In the genomic region with DNA sequence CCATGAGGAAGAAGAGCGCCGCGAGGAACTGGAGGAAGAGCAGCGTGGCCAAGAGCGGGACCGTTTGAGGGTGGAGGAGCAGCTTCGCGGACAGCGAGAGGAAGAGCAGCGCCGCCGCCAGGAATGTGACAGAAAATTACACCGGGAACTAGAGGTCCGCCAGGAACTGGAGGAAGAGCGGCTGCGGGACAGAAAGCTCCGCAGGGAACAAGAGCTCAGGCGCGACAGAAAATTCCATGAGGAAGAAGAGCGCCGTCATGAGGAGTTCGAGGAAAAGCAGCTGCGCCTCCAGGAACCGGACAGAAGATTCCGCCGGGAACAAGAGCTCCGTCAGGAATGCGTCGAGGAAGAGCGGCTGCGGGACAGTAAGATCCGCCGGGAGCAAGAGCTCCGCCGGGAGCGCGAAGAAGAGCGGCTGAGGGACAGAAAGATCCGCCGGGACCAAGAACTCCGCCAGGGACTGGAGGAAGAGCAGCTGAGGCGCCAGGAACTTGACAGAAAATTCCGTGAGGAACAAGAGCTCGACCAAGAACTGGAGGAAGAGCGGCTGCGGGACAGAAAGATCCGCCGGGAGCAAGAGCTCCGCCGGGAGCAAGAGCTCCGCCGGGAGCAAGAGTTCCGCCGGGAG, we compare ENCODE assay signal across 9 mouse cellular contexts. TPM values are rescaled to one million over a fixed set of nuclear protein-coding genes. Genes with fewer than 3 reads are reported as not detected.
DNase-seq lines count a peak whose midpoint lies in the region; ATAC-seq and TF ChIP-seq lines count a peak whose summit lies in the region.
"Had no signal": no experiment of that assay in that cellular context is flagged by ENCODE, and none has a peak within 500 bp of the region (broad histone marks: within the 10 kb centered on the region; RNA-seq: fewer than 3 reads in every experiment).

No protein-coding gene starts in this region.

- no peak for TF ChIP-seq POLR2A in olfactory bulb, adult 2 months (IDR thresholded peaks at IDR 0.05; ENCODE audit: insufficient read depth, low read depth, low read length)

- H3K9ac ChIP-seq in forebrain, postnatal 0 days = peak overlapping the region; percentile 40
- H3K9ac ChIP-seq in liver, embryonic 16.5 days (ENCODE audit: low read depth, low read length) = no peak overlapping the region

- peaks cover 27% of the 10 kb centered on the region for H3K27me3 ChIP-seq in forebrain, postnatal 0 days (ENCODE audit: insufficient read depth, low read length)
- H3K27me3 ChIP-seq in liver, embryonic 16.5 days (ENCODE audit: control insufficient read depth, insufficient read depth, low read depth, low read length) = peaks cover 54% of the 10 kb centered on the region

- peak; percentile 24; the same call in 1 of the 2 replicates for TF ChIP-seq CTCF in forebrain, postnatal 0 days (IDR thresholded peaks at IDR 0.05; ENCODE audit: low read depth)
- no peak for TF ChIP-seq CTCF in olfactory bulb, adult 2 months (IDR thresholded peaks at IDR 0.05; ENCODE audit: insufficient read depth, low read depth, low read length)

- peak overlapping the region; percentile 93 for H3K4me2 ChIP-seq in forebrain, postnatal 0 days (ENCODE audit: low read depth)
- H3K4me2 ChIP-seq in liver, embryonic 16.5 days (ENCODE audit: low read depth, low read length) = peak overlapping the region; percentile 64

- no peaks in the 10 kb centered on the region for H3K36me3 ChIP-seq in forebrain, postnatal 0 days (ENCODE audit: insufficient read depth)
- H3K36me3 ChIP-seq in liver, embryonic 16.5 days (ENCODE audit: control insufficient read depth, insufficient read depth) = no peaks in the 10 kb centered on the region

- DNase-seq in adrenal gland, adult 18-20 months (ENCODE audit: low spot score in 2 of 2) = peak; percentile 25 to 31
- DNase-seq in adrenal gland, adult 8-10 months = no peak
- peak; percentile 5 for DNase-seq in cerebellum, adult 11-12 months
- peak; percentile 45 for DNase-seq in forebrain, postnatal 0 days
- DNase-seq in kidney, adult 9 months = peak; percentile 44

- no peak overlapping the region for H3K27ac ChIP-seq in forebrain, postnatal 0 days (ENCODE audit: low read depth, low read length)
- H3K27ac ChIP-seq in liver, embryonic 16.5 days (ENCODE audit: low read length) = no peak overlapping the region
- no peak overlapping the region for H3K27ac ChIP-seq in olfactory bulb, adult 2 months (ENCODE audit: insufficient read depth, low read depth, low read length)

- ATAC-seq in forebrain, postnatal 0 days = no peak
- no peak for ATAC-seq in liver, embryonic 16.5 days (ENCODE audit: low read depth)
- ATAC-seq in erythroblast, adult 5-6 weeks (replicated peaks; ENCODE audit: low FRiP score, poor library complexity, severe bottlenecking) = no peak

- H3K4me1 ChIP-seq in forebrain, postnatal 0 days (ENCODE audit: insufficient read depth) = no peaks in the 10 kb centered on the region
- H3K4me1 ChIP-seq in liver, embryonic 16.5 days (ENCODE audit: control insufficient read depth, low read depth, low read length) = peaks cover 4% of the 10 kb centered on the region
- peaks cover 29% of the 10 kb centered on the region for H3K4me1 ChIP-seq in olfactory bulb, adult 2 months (ENCODE audit: control insufficient read depth, insufficient read depth, low read length)

- peak overlapping the region; percentile 58 for H3K4me3 ChIP-seq in forebrain, postnatal 0 days (ENCODE audit: low read depth, low read length)
- peak overlapping the region; percentile 50 for H3K4me3 ChIP-seq in liver, embryonic 16.5 days (ENCODE audit: low read depth, low read length)
- peak overlapping the region; percentile 54 for H3K4me3 ChIP-seq in olfactory bulb, adult 2 months (ENCODE audit: insufficient read depth, low read depth, low read length)

- 2% methylated on average over 54 of the region's 54 CpGs for WGBS in forebrain, postnatal 0 days
- under 1% methylated on average over 54 of the region's 54 CpGs for WGBS in liver, embryonic 16.5 days (ENCODE audit: insufficient replicate concordance)
- 1% methylated on average over 54 of the region's 54 CpGs for WGBS in olfactory bulb, adult 2 months

- no peaks in the 10 kb centered on the region for H3K9me3 ChIP-seq in forebrain, postnatal 0 days (ENCODE audit: low read length)
- no peaks in the 10 kb centered on the region for H3K9me3 ChIP-seq in liver, embryonic 16.5 days (replicated peaks; ENCODE audit: control insufficient read depth, low read length)

RNA-seq across cellular contexts. Expression of a gene that starts 4.1 kb away (rescaled TPM):
- total RNA-seq in adrenal gland, adult 18-20 months (2021) = 1 to 10 TPM in 1 of 2 experiments, under 1 TPM in 1; 0.10 to 1.0 TPM
- total RNA-seq in adrenal gland, adult 8-10 months (2022) = under 1 TPM; 0.09 to 0.56 (median 0.29) TPM
- 0.38 and 0.57 TPM in 2 replicates for total RNA-seq in forebrain, postnatal 0 days (2014; rRNA removed)
- polyA plus RNA-seq in forebrain, postnatal 0 days (2015; fragmentation: Nextera tagmentation; extraction: Ambion mirVana) = 0.97 and 1.3 TPM in 2 replicates
- 0.05 TPM in 2 replicates for polyA plus RNA-seq in liver, embryonic 16.5 days (2015; fragmentation: Nextera tagmentation; extraction: Ambion mirVana)
- polyA plus RNA-seq in olfactory bulb, adult 2 months (2012; ENCODE audit: insufficient read depth, insufficient read length, low replicate concordance, missing spikeins) = not detected in 2 replicates
- 0.19 TPM in 1 of 2 replicates, not detected in the other for total RNA-seq in erythroblast, adult 5-6 weeks (2015; ENCODE audit: low replicate concordance)
- total RNA-seq in erythroblast, adult 5-6 weeks (2017; ENCODE audit: low replicate concordance) = not detected in 2 replicates

RNA-seq across cellular contexts. Expression of a gene that starts 22.3 kb away (rescaled TPM):
- total RNA-seq in adrenal gland, adult 18-20 months (2021) = 1 to 10 TPM in 1 of 2 experiments, not detected in 1; 1.3 TPM
- total RNA-seq in adrenal gland, adult 8-10 months (2022) = 1 to 10 TPM in 1 of 4 experiments, under 1 TPM in 2, not detected in 1; 0.22 to 1.6 (median 0.94) TPM
- not detected in 2 replicates for total RNA-seq in forebrain, postnatal 0 days (2014; rRNA removed)
- not detected in 2 replicates for polyA plus RNA-seq in forebrain, postnatal 0 days (2015; fragmentation: Nextera tagmentation; extraction: Ambion mirVana)
- not detected in 2 replicates for polyA plus RNA-seq in liver, embryonic 16.5 days (2015; fragmentation: Nextera tagmentation; extraction: Ambion mirVana)
- not detected in 2 replicates for polyA plus RNA-seq in olfactory bulb, adult 2 months (2012; ENCODE audit: insufficient read depth, insufficient read length, low replicate concordance, missing spikeins)
- total RNA-seq in erythroblast, adult 5-6 weeks (2015; ENCODE audit: low replicate concordance) = not detected in 2 replicates
- not detected in 2 replicates for total RNA-seq in erythroblast, adult 5-6 weeks (2017; ENCODE audit: low replicate concordance)
- total RNA-seq: gastrocnemius, postnatal 4 days had no signal

RNA-seq across cellular contexts. Expression of a gene that starts 52.7 kb away (rescaled TPM):
- total RNA-seq in adrenal gland, adult 18-20 months (2021) = not detected
- total RNA-seq in adrenal gland, adult 8-10 months (2022) = not detected
- total RNA-seq in forebrain, postnatal 0 days (2014; rRNA removed) = not detected in 2 replicates
- polyA plus RNA-seq in forebrain, postnatal 0 days (2015; fragmentation: Nextera tagmentation; extraction: Ambion mirVana) = not detected in 2 replicates
- not detected in 2 replicates for polyA plus RNA-seq in liver, embryonic 16.5 days (2015; fragmentation: Nextera tagmentation; extraction: Ambion mirVana)
- polyA plus RNA-seq in olfactory bulb, adult 2 months (2012; ENCODE audit: insufficient read depth, insufficient read length, low replicate concordance, missing spikeins) = not detected in 2 replicates
- total RNA-seq in erythroblast, adult 5-6 weeks (2015; ENCODE audit: low replicate concordance) = not detected in 2 replicates
- total RNA-seq in erythroblast, adult 5-6 weeks (2017; ENCODE audit: low replicate concordance) = not detected in 2 replicates
- total RNA-seq: gastrocnemius, postnatal 4 days had no signal
